9 mouse cellular contexts compared by ENCODE assay signal in genomic region chr2:79456575-79457349, GRCm38 (mm10). TPM values are rescaled to one million over a fixed set of nuclear protein-coding genes. Genes with fewer than 3 reads are reported as not detected.
DNase-seq lines count a peak whose midpoint lies in the region; ATAC-seq and TF ChIP-seq lines count a peak whose summit lies in the region.
"Had no signal": no experiment of that assay in that cellular context is flagged by ENCODE, and none has a peak within 500 bp of the region (broad histone marks: within the 10 kb centered on the region; RNA-seq: fewer than 3 reads in every experiment).

Gene Neurod1, minus strand, starts transcription at chr2:79456751.
Gene Cerkl, minus strand, starts transcription at chr2:79456785.

- no peaks in the 10 kb centered on the region for H3K9me3 ChIP-seq in lung, embryonic 16.5 days (ENCODE audit: control insufficient read depth, low read length)
- no peaks in the 10 kb centered on the region for H3K9me3 ChIP-seq in embryonic facial prominence, embryonic 13.5 days
- no peaks in the 10 kb centered on the region for H3K9me3 ChIP-seq in midbrain, embryonic 10.5 days (replicated peaks)

- DNase-seq in lung, postnatal 10 days, result no peak
- peak; percentile 71 for DNase-seq in layer of hippocampus, adult 2 months (ENCODE audit: low spot score in 2 of 2)
- peak; percentile 90 for DNase-seq in midbrain, embryonic 10.5 days (ENCODE audit: low spot score)
- DNase-seq in telencephalon, adult 2 months (ENCODE audit: low read depth, low spot score), result peak; percentile 58
- no peak for DNase-seq in thymus, postnatal 25 days
- DNase-seq in kidney, postnatal 25 days, result no peak

- peak; percentile 60; the same call in 1 of the 2 replicates for ATAC-seq in lung, embryonic 16.5 days (ENCODE audit: low read depth)
- 0 out of 2 replicates have a peak, but pooled peaks have one; percentile 48 for ATAC-seq in embryonic facial prominence, embryonic 13.5 days (ENCODE audit: insufficient number of reproducible peaks, insufficient read depth, low FRiP score, low TSS enrichment, low read depth)

- no peaks in the 10 kb centered on the region for H3K36me3 ChIP-seq in lung, embryonic 16.5 days (ENCODE audit: control insufficient read depth, insufficient read depth, low read length)
- H3K36me3 ChIP-seq in embryonic facial prominence, embryonic 13.5 days, result no peaks in the 10 kb centered on the region
- no peaks in the 10 kb centered on the region for H3K36me3 ChIP-seq in midbrain, embryonic 10.5 days

- no peak within 1 kb of the TSS for H3K9ac ChIP-seq in lung, embryonic 16.5 days (ENCODE audit: low read length)
- H3K9ac ChIP-seq in embryonic facial prominence, embryonic 13.5 days, result no peak within 1 kb of the TSS

- peaks cover 6% of the 10 kb centered on the region for H3K4me1 ChIP-seq in lung, embryonic 16.5 days (replicated peaks; ENCODE audit: control insufficient read depth, insufficient read depth, low read length)
- peaks cover 22% of the 10 kb centered on the region for H3K4me1 ChIP-seq in embryonic facial prominence, embryonic 13.5 days
- H3K4me1 ChIP-seq in midbrain, embryonic 10.5 days, result peaks cover 66% of the 10 kb centered on the region

- no peak within 1 kb of the TSS for H3K27ac ChIP-seq in lung, embryonic 16.5 days (ENCODE audit: low read length)
- H3K27ac ChIP-seq in embryonic facial prominence, embryonic 13.5 days, result no peak within 1 kb of the TSS
- peak within 1 kb of the TSS; percentile 95 for H3K27ac ChIP-seq in layer of hippocampus, adult 2 months
- peak within 1 kb of the TSS; percentile 78 for H3K27ac ChIP-seq in midbrain, embryonic 10.5 days (replicated peaks)

- no peak for TF ChIP-seq CTCF in layer of hippocampus, adult 2 months (conservative IDR thresholded peaks at IDR 0.05)

- H3K4me3 ChIP-seq in lung, embryonic 16.5 days (ENCODE audit: low read length), result peak within 1 kb of the TSS; percentile 26
- H3K4me3 ChIP-seq in embryonic facial prominence, embryonic 13.5 days, result peak within 1 kb of the TSS; percentile 33
- peak within 1 kb of the TSS; percentile 70 for H3K4me3 ChIP-seq in layer of hippocampus, adult 2 months
- peak within 1 kb of the TSS; percentile 56 for H3K4me3 ChIP-seq in midbrain, embryonic 10.5 days

- WGBS in lung, embryonic 16.5 days, result 1% methylated on average over 38 of the region's 42 CpGs
- WGBS in embryonic facial prominence, embryonic 13.5 days, result under 1% methylated on average over 39 of the region's 42 CpGs
- under 1% methylated on average over 42 of the region's 42 CpGs for WGBS in midbrain, embryonic 10.5 days

- peaks cover 69% of the 10 kb centered on the region for H3K27me3 ChIP-seq in lung, embryonic 16.5 days (ENCODE audit: control insufficient read depth, insufficient read depth, low read depth, low read length)
- peaks cover 79% of the 10 kb centered on the region for H3K27me3 ChIP-seq in embryonic facial prominence, embryonic 13.5 days
- peaks cover 100% of the 10 kb centered on the region for H3K27me3 ChIP-seq in midbrain, embryonic 10.5 days (ENCODE audit: low read depth, poor library complexity, severe bottlenecking)

- H3K4me2 ChIP-seq in lung, embryonic 16.5 days (ENCODE audit: low read depth, low read length), result peak within 1 kb of the TSS; percentile 51
- H3K4me2 ChIP-seq in embryonic facial prominence, embryonic 13.5 days, result peak within 1 kb of the TSS; percentile 65

RNA-seq across cellular contexts. Expression of gene Neurod1, which starts in this region (rescaled TPM):
- not detected in 2 replicates for polyA plus RNA-seq in lung, embryonic 16.5 days (2015; fragmentation: Nextera tagmentation; extraction: Ambion mirVana)
- polyA plus RNA-seq in embryonic facial prominence, embryonic 13.5 days (2015; fragmentation: Nextera tagmentation; extraction: Ambion mirVana), result 2.0 and 3.7 TPM in 2 replicates
- 10 to 100 TPM; 32.7 to 33.1 TPM for total RNA-seq in layer of hippocampus, adult 2 months (2021)
- polyA plus RNA-seq in midbrain, embryonic 10.5 days (2016; fragmentation: Nextera tagmentation; extraction: Ambion mirVana), result 18.8 and 23.5 TPM in 2 replicates
- total RNA-seq: neutrophil, adult 5-6 weeks had no signal

RNA-seq across cellular contexts. Expression of gene Cerkl, which starts in this region (rescaled TPM):
- polyA plus RNA-seq in lung, embryonic 16.5 days (2015; fragmentation: Nextera tagmentation; extraction: Ambion mirVana), result 0.58 TPM in 1 of 2 replicates, not detected in the other
- polyA plus RNA-seq in embryonic facial prominence, embryonic 13.5 days (2015; fragmentation: Nextera tagmentation; extraction: Ambion mirVana), result 2.9 TPM in 2 replicates
- total RNA-seq in layer of hippocampus, adult 2 months (2021), result 10 to 100 TPM in 1 of 2 experiments, 1 to 10 TPM in 1; 7.0 to 10.4 TPM
- 2.0 and 2.6 TPM in 2 replicates for polyA plus RNA-seq in midbrain, embryonic 10.5 days (2016; fragmentation: Nextera tagmentation; extraction: Ambion mirVana)

Comparison
In these comparisons a context has a peak if more than half of its experiments do, and no peak if none do; other contexts are left out.
1. Peak in ATAC-seq, H3K4me3 ChIP-seq and H3K4me2 ChIP-seq in lung, embryonic 16.5 days; RNA of the genes that start here not detected or under 1 TPM.
2. H3K27ac ChIP-seq: peak in layer of hippocampus, adult 2 months (single experiment) and midbrain, embryonic 10.5 days (single experiment); none in lung, embryonic 16.5 days (single experiment) and embryonic facial prominence, embryonic 13.5 days (single experiment).
3. DNase-seq: peak in layer of hippocampus, adult 2 months (2 of 2), midbrain, embryonic 10.5 days (single experiment) and telencephalon, adult 2 months (single experiment); none in lung, postnatal 10 days (single experiment), thymus, postnatal 25 days (single experiment) and kidney, postnatal 25 days (0 of 2).
4. Peak in every context shown above with its lines, with median percentiles within 50 percentile points of each other: H3K4me3 ChIP-seq.